Mouse (Mus musculus) gastrocnemius, postnatal 14 days (tissue): ENCODE measurements at regions not wholly inside any gene's neighbourhood (a gene's known extent, or its start where the extent isn't known, plus 50 kb on each side); places are given as distances from the start of the nearest gene placed in this dataset.

Source experiments
- DNase-seq: peaks from one replicate; pipeline ENCODE4 v3.0.0; 2021; ENCODE audit warnings: mixed read lengths
- intact Hi-C: fragments of 180-260 bp; cut with DNase I; formaldehyde crosslinking; loops from one replicate; pipeline ENCODE4 v1.15.1; 2025; ENCODE audit warnings: low total_unique reads

GRCm38 (mm10) chr8:60372681-60373398 is 130.2 kb downstream of the Gm10283 start:
- DNase-seq = no peak
- intact Hi-C loops = no loop called here

- intact Hi-C loops = no loop called here
- DNase-seq = no peak
These were observed 154.7 kb downstream of the Gm10283 start for GRCm38 (mm10) chr8:60348291-60348690.

GRCm38 (mm10) chr8:60345830-60346420 is 157.1 kb downstream of the Gm10283 start:
- intact Hi-C loops = no loop called here
- DNase-seq = no peak

GRCm38 (mm10) chr8:60315478-60315877 is 187.5 kb downstream of the Gm10283 start:
- DNase-seq = no peak

GRCm38 (mm10) chr8:60313977-60314854 is 188.8 kb downstream of the Gm10283 start:
- DNase-seq = no peak
- intact Hi-C loops = no loop called here

More at GRCm38 (mm10) chr8:60315478-60315877, 187.5 kb downstream of the Gm10283 start:
- intact Hi-C loops = no loop called here

GRCm38 (mm10) chr8:60310136-60310535 is 192.9 kb downstream of the Gm10283 start:
- intact Hi-C loops = no loop called here
- no peak for DNase-seq

- intact Hi-C loops = no loop called here
- no peak for DNase-seq
These were observed 201.7 kb downstream of the Gm10283 start for GRCm38 (mm10) chr8:60301282-60301681.

GRCm38 (mm10) chr8:60277211-60277801 is 225.7 kb downstream of the Gm10283 start:
- intact Hi-C loops = no loop called here
- DNase-seq = no peak

GRCm38 (mm10) chr8:60250341-60250740 is 252.7 kb downstream of the Gm10283 start:
- peak; percentile 57 for DNase-seq
- intact Hi-C loops = no loop called here

GRCm38 (mm10) chr8:60249704-60250103 is 253.3 kb downstream of the Gm10283 start:
- intact Hi-C loops = no loop called here
- DNase-seq = no peak

- no peak for DNase-seq
- intact Hi-C loops = no loop called here
These were observed 255.4 kb downstream of the Gm10283 start for GRCm38 (mm10) chr8:60247601-60248000.

GRCm38 (mm10) chr8:60241366-60241765 is 261.6 kb downstream of the Gm10283 start:
- no peak for DNase-seq
- intact Hi-C loops = no loop called here

- intact Hi-C loops = no loop called here
- DNase-seq = no peak
These were observed 282.1 kb downstream of the Gm10283 start for GRCm38 (mm10) chr8:60220946-60221345.

- DNase-seq = no peak
- intact Hi-C loops = no loop called here
These were observed 307.4 kb downstream of the Gm10283 start for GRCm38 (mm10) chr8:60195641-60196040.

- no peak for DNase-seq
- intact Hi-C loops = no loop called here
These were observed 335.2 kb downstream of the Gm10283 start for GRCm38 (mm10) chr8:60167716-60168272.
